Mouse (Mus musculus): ENCODE results near the gene Gm9603.
"Not testable (repeated sequence)": the region's sequence is repeated elsewhere in the genome, so short reads cannot be mapped to it uniquely, and the experiment has no call there.

Gene Gm9603

DNA sequence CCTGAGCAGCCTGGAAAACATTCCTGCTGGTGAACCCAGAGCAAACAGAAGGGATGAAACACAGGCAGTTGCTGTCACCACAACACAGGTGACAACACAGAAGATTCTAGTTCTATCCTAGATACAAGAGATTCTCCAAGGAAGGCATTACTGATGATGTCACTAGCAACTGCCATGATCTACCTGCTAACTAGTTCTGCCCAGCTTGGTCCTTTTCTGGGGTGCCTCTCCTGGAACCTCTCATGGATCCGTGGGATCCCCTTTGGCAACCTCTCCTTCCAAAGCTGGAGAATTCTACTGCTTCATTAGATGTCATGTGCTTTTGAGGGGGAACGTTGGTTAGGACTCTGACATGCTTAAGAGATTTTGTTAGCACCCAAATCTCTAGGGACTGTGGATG, at the start of gene Gm9603:
Gm9603 (minus strand) TSS at position 101 of the 400 bp plus-strand sequence.
- DNase-seq (ENCODE audit: low read depth, low spot score), result not testable (repeated sequence)

DNA sequence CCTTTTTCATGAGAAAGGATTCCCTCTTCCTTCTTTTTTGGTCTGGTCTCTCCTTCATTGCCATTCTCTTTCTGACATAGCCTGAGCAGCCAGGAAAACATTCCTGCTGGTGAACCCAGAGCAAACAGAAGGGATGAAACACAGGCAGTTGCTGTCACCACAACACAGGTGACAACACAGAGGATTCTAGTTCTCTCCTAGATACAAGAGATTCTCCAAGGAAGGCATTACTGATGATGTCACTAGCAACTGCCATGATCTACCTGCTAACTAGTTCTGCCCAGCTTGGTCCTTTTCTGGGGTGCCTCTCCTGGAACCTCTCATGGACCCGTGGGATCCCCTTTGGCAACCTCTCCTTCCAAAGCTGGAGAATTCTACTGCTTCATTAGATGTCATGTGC, 54.3 kb downstream of the Gm9603 start, which contains the start of gene Gm8265:
Gm8265 (minus strand) TSS at position 101 of the 400 bp plus-strand sequence.
- DNase-seq (ENCODE audit: low read depth, low spot score), result not testable (repeated sequence)

Measured in mesoderm, embryonic 11.5 days (tissue).